Mouse (Mus musculus) neural tube, embryonic 14.5 days (tissue): ENCODE measurements at regions not wholly inside any gene's neighbourhood (a gene's known extent, or its start where the extent isn't known, plus 50 kb on each side); places are given as distances from the start of the nearest gene placed in this dataset.

ENCODE experiments used
- ATAC-seq: fragments of 200-750 bp; cut with Nextera tagmentation; 2 replicates; pipeline ENCODE4 v1.8.0; 2017; ENCODE audit warnings: low read depth, mild to moderate bottlenecking, moderate TSS enrichment, moderate library complexity
- H3K27ac ChIP-seq: fragments of 300-500 bp; sonication (generic); 2 replicates; pipeline ENCODE4 v1.5.1; 2014; ENCODE audit warnings: low read depth, mild to moderate bottlenecking, control low read depth, low read length, moderate library complexity, mixed read lengths
- H3K27me3 ChIP-seq: fragments of 300-500 bp; sonication (generic); 2 replicates; pipeline ENCODE4 v1.6.1; 2014; ENCODE audit warnings: low read length; ENCODE audit not compliant: control insufficient read depth, insufficient read depth
- H3K36me3 ChIP-seq: fragments of 300-500 bp; sonication (generic); 2 replicates; pipeline ENCODE4 v1.6.1; 2014; ENCODE audit warnings: low read length, mixed read lengths; ENCODE audit not compliant: control insufficient read depth, insufficient read depth
- H3K4me1 ChIP-seq: fragments of 300-500 bp; sonication (generic); 2 replicates; pipeline ENCODE4 v1.6.1; 2014; ENCODE audit warnings: low read length; ENCODE audit not compliant: control insufficient read depth, insufficient read depth
- H3K4me2 ChIP-seq: fragments of 300-500 bp; sonication (generic); 2 replicates; pipeline ENCODE4 v1.6.1; 2014; ENCODE audit warnings: mild to moderate bottlenecking, low read depth, low read length, control low read depth
- H3K4me3 ChIP-seq: fragments of 300-500 bp; sonication (generic); 2 replicates; pipeline ENCODE4 v1.5.1; 2014; ENCODE audit warnings: low read depth, low read length, control low read depth, mixed read lengths
- H3K9ac ChIP-seq: fragments of 300-500 bp; sonication (generic); replicated peaks from 2 replicates; pipeline ENCODE4 v1.6.1; 2014; ENCODE audit warnings: low read depth, mild to moderate bottlenecking, control low read depth, low read length, mixed read lengths
- H3K9me3 ChIP-seq: fragments of 300-500 bp; sonication (generic); 2 replicates; pipeline ENCODE4 v1.6.1; 2016; ENCODE audit warnings: low read length; ENCODE audit not compliant: control insufficient read depth
- WGBS: fragments of 180-500 bp; shearing (Covaris S2); extraction: QIAGEN DNeasy Blood & Tissue Kit; methylation state at CpG from one replicate; pipeline ENCODE4 v1.1.7; 2014; 5-methylcytosine and 5-hydroxymethylcytosine counted together

GRCm38 (mm10) chr14:106824100-106824706 is 718.2 kb downstream of the Trim52 start:
- H3K9ac ChIP-seq, result no peak overlapping the region
- H3K4me1 ChIP-seq, result no peaks in the 10 kb centered on the region
- H3K4me2 ChIP-seq, result no peak overlapping the region
- H3K36me3 ChIP-seq, result no peaks in the 10 kb centered on the region
- H3K4me3 ChIP-seq, result no peak overlapping the region
- no peaks in the 10 kb centered on the region for H3K9me3 ChIP-seq
- WGBS, result 93% methylated on average over 1 of the region's 1 CpGs
- ATAC-seq, result no peak
- no peak overlapping the region for H3K27ac ChIP-seq
- no peaks in the 10 kb centered on the region for H3K27me3 ChIP-seq

GRCm38 (mm10) chr14:106835705-106836104 is 729.7 kb downstream of the Trim52 start:
- Histone ChIP-seq H3K9me3 (no peaks in the 10 kb centered on the region), H3K27me3 (no peaks in the 10 kb centered on the region), H3K27ac (no peak overlapping the region), H3K4me2 (no peak overlapping the region), H3K4me1 (no peaks in the 10 kb centered on the region), H3K9ac (no peak overlapping the region), H3K36me3 (no peaks in the 10 kb centered on the region), H3K4me3 (no peak overlapping the region)
- no peak for ATAC-seq
- WGBS, result 69% methylated on average over 5 of the region's 5 CpGs

GRCm38 (mm10) chr14:106836179-106836578 is 730.2 kb downstream of the Trim52 start:
- 16% methylated on average over 4 of the region's 4 CpGs for WGBS

More at GRCm38 (mm10) chr14:106836179-106836578, 730.2 kb downstream of the Trim52 start:
- H3K36me3 ChIP-seq, result no peaks in the 10 kb centered on the region
- H3K9ac ChIP-seq, result no peak overlapping the region
- no peak overlapping the region for H3K27ac ChIP-seq
- H3K4me1 ChIP-seq, result no peaks in the 10 kb centered on the region
- H3K4me2 ChIP-seq, result no peak overlapping the region
- H3K4me3 ChIP-seq, result no peak overlapping the region
- no peaks in the 10 kb centered on the region for H3K27me3 ChIP-seq
- ATAC-seq, result peak; percentile 83; the same call in 1 of the 2 replicates
- H3K9me3 ChIP-seq, result no peaks in the 10 kb centered on the region
